Mouse (Mus musculus): ENCODE results near the gene Kalrn. TPM values are rescaled to one million over a fixed set of nuclear protein-coding genes. Genes with fewer than 3 reads are reported as not detected.
A peak's percentile ranks its signal among the peaks of the same experiment; 100 is the strongest.

Gene Kalrn
- total RNA-seq, 2 experiments from 2014 or later, result 478 to 544 TPM

DNA sequence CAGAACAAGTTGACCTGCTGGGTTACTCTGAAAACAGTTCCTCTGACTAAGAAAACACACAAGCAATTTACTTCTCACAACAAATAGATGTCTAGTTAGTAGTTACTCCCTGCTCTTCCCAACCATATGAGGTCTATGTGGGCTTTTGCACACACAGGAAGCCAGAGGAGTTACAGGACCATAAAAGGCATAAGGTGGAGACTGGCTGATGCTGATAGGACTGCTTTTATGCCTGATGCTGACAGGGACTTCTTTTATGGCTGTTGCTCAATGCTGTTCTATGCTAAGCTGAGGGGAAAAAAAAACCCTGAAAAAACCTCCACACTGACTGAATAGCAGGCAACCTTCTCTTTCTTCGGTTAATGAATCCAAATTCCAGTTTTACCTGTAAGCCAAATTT lies 270.8 kb downstream of the Kalrn start:
- no peak for DNase-seq (ENCODE audit: low spot score in 2 of 2)
- intact Hi-C loops (cut with DNase I), result loop anchor here (5.0 kb wide), 1 partner anchor 400 kb away; no protein-coding TSS in a partner anchor

DNA sequence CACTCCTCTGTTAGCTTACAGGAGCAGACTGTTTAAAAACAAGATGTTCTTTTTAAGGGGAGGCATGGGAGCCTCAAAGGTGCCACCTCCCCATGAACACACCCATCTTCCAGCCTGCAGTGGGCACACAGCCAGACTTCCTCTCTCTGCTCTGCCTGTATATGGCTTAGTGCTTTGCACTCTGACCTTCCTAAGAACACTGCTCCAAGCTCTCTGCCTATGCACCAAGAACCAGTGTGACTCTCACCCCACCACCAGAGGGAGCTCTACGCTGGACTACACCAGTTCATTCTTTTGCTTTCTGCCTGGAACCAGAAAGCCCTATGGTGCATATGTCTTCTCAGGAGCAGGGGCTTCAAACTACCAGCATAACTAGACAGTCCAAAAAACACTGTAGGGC lies 271.3 kb downstream of the Kalrn start:
- intact Hi-C loops (cut with DNase I), result loop anchor here (5.0 kb wide), 1 partner anchor 400 kb away; no protein-coding TSS in a partner anchor
- DNase-seq (ENCODE audit: low spot score in 2 of 2), result no peak

- intact Hi-C loops (cut with DNase I), result no loop called here
- DNase-seq (ENCODE audit: low spot score in 2 of 2), result no peak
Measured at GRCm38 (mm10) chr16:34299226-34299625, 274.1 kb downstream of the Kalrn start.

- intact Hi-C loops (cut with DNase I), result no loop called here
- DNase-seq (ENCODE audit: low spot score in 2 of 2), result no peak
Measured at GRCm38 (mm10) chr16:34297911-34298682, 275.2 kb downstream of the Kalrn start.

DNA sequence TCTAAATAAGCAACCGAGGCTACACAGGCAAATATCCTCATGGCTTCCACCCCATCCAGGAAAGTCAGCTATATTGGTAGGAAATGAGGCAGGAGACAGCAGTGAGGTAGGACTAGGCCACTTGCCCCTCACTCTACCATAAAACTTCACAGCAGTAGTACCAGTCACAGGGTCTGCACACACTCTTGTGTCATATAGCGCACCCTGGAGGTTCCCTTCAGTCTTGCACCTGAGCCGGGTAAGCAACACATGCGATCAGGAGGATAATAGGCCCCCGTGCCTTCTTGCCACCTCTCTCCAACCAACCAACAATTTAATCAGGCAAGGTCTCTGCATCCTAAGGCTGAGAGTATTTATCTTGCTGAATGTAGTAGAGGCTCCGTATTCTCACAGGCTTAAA lies 278.8 kb downstream of the Kalrn start:
- no peak for DNase-seq (ENCODE audit: low spot score in 2 of 2)
- intact Hi-C loops (cut with DNase I), result no loop called here

DNA sequence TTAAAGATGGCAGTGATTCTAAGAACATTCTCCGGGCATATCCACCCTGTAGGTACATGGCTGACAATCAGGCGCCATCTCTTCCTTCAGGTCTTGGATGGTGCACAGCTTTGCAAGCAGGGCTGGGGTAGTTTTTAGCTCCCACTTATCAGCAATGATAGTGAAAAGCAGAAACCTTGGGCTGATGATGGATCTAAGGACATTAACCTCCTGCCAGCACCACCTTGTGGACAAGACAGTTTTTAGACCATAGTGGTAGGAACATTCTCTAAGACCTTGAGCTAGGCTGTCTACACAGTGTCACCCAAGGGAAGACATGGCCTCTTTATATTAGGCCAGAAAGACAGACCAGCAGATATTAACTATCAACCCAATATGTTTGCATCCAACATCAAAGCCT lies 279.7 kb downstream of the Kalrn start:
- DNase-seq (ENCODE audit: low spot score in 2 of 2), result no peak
- intact Hi-C loops (cut with DNase I), result no loop called here

DNA sequence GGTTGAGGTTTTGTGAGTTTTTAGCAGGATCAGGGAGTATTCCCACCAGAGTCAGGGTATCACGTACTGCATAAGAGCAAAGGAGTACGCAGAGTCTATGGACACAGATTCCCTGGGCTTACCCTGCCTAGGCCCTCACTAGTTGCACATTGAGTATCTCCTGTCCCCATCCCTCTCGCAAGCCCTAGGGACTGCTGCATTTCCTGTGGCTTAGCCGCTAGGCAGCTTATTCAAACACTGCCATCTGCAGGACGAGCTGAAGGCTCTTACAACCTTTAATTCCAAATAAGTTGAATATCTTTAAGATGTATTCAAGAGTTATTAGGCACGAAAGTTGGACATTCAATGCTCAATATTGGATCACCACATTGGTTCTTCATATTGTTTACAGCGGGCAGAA lies 283.7 kb downstream of the Kalrn start:
- intact Hi-C loops (cut with DNase I), result loop anchor here (1.0 to 5.0 kb wide), 2 partner anchors 96 to 162 kb away; no protein-coding TSS in a partner anchor
- peak in 1 of 2 experiments; percentile 57 for DNase-seq (ENCODE audit: low spot score in 2 of 2)

GRCm38 (mm10) chr16:34282026-34282425 lies 291.3 kb downstream of the Kalrn start:
- DNase-seq (ENCODE audit: low spot score in 2 of 2), result peak in 1 of 2 experiments; percentile 87

GRCm38 (mm10) chr16:34279654-34280383 lies 293.5 kb downstream of the Kalrn start:
- intact Hi-C loops (cut with DNase I), result loop anchor here (1.0 to 2.0 kb wide), 2 partner anchors 17 to 43 kb away; no protein-coding TSS in a partner anchor
- DNase-seq (ENCODE audit: low spot score in 2 of 2), result peak; percentile 47 to 85

More at GRCm38 (mm10) chr16:34282026-34282425, 291.3 kb downstream of the Kalrn start:
- intact Hi-C loops (cut with DNase I), result no loop called here

- intact Hi-C loops (cut with DNase I), result no loop called here
- no peak for DNase-seq (ENCODE audit: low spot score in 2 of 2)
Measured at GRCm38 (mm10) chr16:34278249-34278790, 295.0 kb downstream of the Kalrn start.

DNA sequence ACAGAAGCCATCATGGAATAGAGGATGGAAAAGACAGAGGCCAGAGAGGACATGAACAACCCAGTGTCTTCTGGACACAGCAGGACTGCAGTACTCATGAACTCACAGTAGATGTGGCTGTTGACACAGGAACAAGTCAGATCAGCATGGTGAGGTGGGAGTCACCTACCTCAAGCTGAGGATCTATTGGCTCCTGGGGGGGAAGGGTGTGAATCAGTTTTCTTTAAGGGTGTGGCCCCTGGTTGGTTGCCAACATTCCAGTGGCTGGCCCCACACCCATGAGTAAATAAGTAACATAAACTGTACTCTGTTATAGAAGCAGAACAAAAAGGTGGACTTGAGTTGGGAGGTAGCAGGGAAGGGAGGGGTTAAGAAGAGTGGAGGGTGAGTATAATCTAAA lies 298.7 kb downstream of the Kalrn start:
- no peak for DNase-seq (ENCODE audit: low spot score in 2 of 2)
- intact Hi-C loops (cut with DNase I), result no loop called here

- intact Hi-C loops (cut with DNase I), result loop anchor here (1.0 to 2.0 kb wide), 2 partner anchors 8 to 35 kb away; no protein-coding TSS in a partner anchor
Measured at GRCm38 (mm10) chr16:34271476-34271875, 301.9 kb downstream of the Kalrn start.

GRCm38 (mm10) chr16:34270681-34271080 lies 302.7 kb downstream of the Kalrn start:
- intact Hi-C loops (cut with DNase I), result loop anchor here (1.0 to 2.0 kb wide), 2 partner anchors 7 to 34 kb away; no protein-coding TSS in a partner anchor
- DNase-seq (ENCODE audit: low spot score in 2 of 2), result no peak

More at GRCm38 (mm10) chr16:34271476-34271875, 301.9 kb downstream of the Kalrn start:
- DNase-seq (ENCODE audit: low spot score in 2 of 2), result peak in 1 of 2 experiments; percentile 95

DNA sequence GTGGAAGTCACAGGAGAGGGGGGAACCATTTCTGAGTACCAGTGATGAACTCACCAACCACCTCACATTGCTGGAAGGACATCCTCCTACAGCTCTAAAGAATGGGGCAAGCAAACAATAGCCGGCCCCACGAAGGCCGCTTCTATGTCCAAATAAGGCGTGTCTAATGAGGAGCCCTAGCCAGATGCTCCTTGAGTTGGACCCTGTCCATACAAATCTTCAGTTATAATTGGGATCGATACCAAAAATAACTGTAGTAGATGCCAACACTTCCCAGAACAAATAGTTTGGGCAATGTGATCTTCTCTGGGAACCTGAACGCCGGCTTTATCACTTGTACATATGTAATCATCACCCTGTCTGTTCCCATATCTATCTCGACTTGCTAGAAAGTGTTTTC lies 303.7 kb downstream of the Kalrn start:
- DNase-seq (ENCODE audit: low spot score in 2 of 2), result no peak
- intact Hi-C loops (cut with DNase I), result loop anchor here (2.0 kb wide), 1 partner anchor 33 kb away; no protein-coding TSS in a partner anchor

- DNase-seq (ENCODE audit: low spot score in 2 of 2), result no peak
- intact Hi-C loops (cut with DNase I), result no loop called here
Measured at GRCm38 (mm10) chr16:34267751-34268150, 305.6 kb downstream of the Kalrn start.

DNA sequence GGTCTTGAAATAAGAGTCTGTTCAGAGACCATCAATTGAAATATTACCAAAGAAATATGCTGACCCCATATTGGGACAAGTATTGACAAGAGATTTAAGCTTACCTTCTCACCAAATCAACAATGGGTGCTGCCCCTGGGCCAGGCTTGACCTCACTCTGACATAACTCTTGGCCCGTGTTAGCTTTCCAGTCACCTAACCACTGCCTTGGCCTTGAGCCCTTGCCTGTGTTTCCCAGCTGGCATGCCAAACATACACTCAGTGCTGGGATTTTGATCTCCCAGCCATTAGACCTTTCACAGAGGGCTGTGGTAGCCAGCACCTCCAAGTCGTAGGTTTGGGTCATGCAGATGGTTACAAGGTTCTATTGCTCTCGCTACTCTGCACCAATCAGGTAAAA lies 308.7 kb downstream of the Kalrn start:
- no peak for DNase-seq (ENCODE audit: low spot score in 2 of 2)
- intact Hi-C loops (cut with DNase I), result no loop called here

DNA sequence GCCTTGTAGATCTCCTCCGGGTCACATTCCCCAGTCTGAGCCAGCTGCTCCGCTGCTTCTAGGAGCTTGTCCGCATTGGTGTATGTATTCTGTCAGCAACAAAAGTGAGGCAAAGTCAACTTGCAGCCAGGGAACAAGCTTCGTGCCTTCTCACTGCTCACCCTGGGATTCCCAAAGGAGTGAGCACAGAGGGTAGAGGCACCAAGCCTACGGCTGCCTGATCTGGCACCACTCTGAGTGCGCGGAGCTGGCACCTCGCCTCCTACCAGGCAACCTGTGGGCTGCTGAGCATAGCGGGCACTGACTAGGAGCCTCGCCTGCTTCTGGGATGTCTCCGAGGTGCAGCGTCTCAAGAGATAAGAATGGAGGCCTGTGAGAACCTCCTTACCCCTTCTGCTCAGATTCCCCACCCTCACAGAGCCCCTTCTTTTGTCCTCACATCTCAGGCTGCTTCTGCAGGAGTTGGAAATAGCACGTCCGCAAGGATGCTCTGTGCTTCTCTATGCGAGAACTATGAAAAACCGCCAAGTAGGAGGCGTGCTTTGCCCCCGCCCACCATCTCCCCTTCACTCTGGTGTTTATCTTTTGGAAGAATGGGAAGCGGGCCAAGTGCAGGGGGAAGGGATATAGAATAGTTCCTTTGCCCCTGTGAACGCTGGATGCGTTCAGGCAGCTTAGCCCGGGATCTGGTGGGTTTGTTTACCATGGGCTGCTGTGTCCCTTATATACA lies 310.4 kb downstream of the Kalrn start:
- DNase-seq (ENCODE audit: low spot score in 2 of 2), result peak; percentile 74 to 90
- intact Hi-C loops (cut with DNase I), result loop anchor here (1.0 kb wide), 2 partner anchors 8 to 16 kb away; no protein-coding TSS in a partner anchor

GRCm38 (mm10) chr16:34260971-34261924 lies 312.1 kb downstream of the Kalrn start:
- DNase-seq (ENCODE audit: low spot score in 2 of 2), result no peak
- intact Hi-C loops (cut with DNase I), result no loop called here
